ENCODE assay signal across 1 mouse cellular context in genomic region chr7:5060239-5060731, GRCm38 (mm10).
TF ChIP-seq lines count a peak whose summit lies in the region.

No protein-coding gene starts in this region.

TF ChIP-seq in MEL, 35 proteins besides CTCF, POLR2A, EP300 and RAD21:
- TF ChIP-seq ZC3H11A (IDR thresholded peaks at IDR 0.05; ENCODE audit: low read depth, low read length) (peak; percentile 46), TCF12 (IDR thresholded peaks at IDR 0.05; ENCODE audit: low read depth, low read length) (0 out of 2 replicates have a peak, but pooled peaks have one; percentile 14), HCFC1 (IDR thresholded peaks at IDR 0.05; ENCODE audit: low read depth, low read length) (peak; percentile 58; the same call in 1 of the 2 replicates), CHD2 (IDR thresholded peaks at IDR 0.05; ENCODE audit: low read length) (no peak), MEF2A (IDR thresholded peaks at IDR 0.05; ENCODE audit: extremely low read depth, insufficient replicate concordance, low read depth, low read length, poor library complexity, severe bottlenecking) (no peak), SIN3A (IDR thresholded peaks at IDR 0.05; ENCODE audit: low read length) (peak; percentile 59), BHLHE40 (IDR thresholded peaks at IDR 0.05; ENCODE audit: borderline replicate concordance, low read depth, low read length) (no peak), SMC3 (IDR thresholded peaks at IDR 0.05; ENCODE audit: low read depth, low read length) (peak; percentile 66), ETS1 (IDR thresholded peaks at IDR 0.05; ENCODE audit: low read depth, low read length) (no peak), CHD1 (IDR thresholded peaks at IDR 0.05; ENCODE audit: low read depth, low read length) (no peak; the same call in 1 of the 2 replicates), MAX (IDR thresholded peaks at IDR 0.05; ENCODE audit: low read length) (no peak; the same call in 1 of the 2 replicates), TAL1 (IDR thresholded peaks at IDR 0.05; ENCODE audit: low read length) (no peak), NELFE (IDR thresholded peaks at IDR 0.05; ENCODE audit: low read depth, low read length) (peak; percentile 47)
